Mouse (Mus musculus): Measurements from ENCODE around the gene Lrrc25.

Gene Lrrc25

DNA sequence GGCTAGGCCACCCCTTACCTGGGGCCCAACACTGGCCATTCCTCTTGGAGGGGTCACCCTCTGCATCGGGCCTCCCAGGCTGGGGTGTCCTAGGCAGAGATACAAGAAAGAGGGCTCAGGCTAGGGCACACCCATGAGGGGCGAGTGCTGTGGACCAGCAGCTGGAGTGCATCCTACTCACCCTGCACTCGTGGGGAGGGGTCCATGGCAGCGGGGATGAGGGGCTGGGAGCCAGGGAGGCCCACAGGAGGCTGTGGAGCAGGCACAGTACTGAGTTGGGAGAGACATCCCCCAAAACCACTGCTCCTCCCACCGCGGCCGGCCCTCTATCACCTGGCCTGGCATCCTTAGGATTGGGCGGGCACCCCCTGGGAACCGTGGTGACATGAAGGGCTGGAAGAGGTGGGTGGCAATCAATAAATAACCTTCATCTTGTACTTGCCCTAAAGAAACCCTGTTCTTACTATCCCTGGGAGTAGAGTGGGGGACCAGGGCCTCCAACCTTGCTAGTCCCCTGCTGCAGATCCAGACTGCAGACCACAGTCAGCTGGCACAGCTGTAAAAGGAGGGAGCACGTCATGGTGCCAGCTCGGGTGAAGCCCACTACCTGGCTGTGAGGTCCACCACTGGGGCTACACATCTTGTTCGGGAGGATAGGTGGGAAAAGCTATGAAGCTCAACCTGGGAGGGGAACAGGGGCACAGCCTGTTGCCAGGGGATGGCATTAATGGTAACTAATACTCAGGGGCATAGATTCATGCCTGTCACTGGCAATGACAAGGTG is 16.3 kb upstream of the Lrrc25 start:
- ATAC-seq (ENCODE audit: low TSS enrichment): no peak

DNA sequence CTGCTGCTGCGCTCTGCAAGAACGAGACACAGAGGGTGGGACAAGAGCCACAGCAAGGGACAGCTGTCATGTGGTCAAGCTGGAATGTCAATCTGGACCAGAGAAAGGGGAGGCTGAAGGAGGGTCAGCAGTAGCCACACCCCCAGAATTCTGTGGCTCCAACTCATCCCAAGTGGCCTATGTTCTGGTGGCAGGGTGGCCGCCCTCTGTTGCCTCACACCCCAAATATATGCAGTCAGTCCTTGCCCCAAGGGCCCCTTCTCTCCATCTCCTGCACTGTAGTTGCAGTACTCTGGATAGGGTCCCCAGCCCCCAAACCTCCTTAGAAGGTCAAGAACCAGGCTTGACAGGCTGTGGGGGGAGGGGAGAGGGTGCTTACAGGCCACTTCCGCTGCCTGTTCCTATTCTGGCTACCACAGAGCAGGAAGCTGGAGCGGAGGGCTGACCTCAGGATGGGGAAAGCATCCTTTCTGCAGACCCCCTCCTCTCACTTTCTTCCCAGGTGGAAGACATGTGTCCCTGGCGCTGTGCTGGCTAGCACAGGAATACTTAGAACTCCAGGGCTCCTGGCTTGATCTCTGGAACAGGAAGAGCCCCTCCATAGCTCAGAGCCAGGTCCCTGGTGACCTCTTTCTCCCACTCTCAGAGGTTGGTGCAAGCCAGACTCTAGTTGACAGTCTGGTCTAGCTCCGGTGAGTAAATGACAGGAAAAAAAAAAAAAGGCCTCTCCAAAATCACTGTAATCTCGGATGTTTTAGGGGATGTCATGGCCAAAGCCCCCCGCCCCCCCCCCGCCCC is 15.3 kb upstream of the Lrrc25 start:
- no peak for ATAC-seq (ENCODE audit: low TSS enrichment)

DNA sequence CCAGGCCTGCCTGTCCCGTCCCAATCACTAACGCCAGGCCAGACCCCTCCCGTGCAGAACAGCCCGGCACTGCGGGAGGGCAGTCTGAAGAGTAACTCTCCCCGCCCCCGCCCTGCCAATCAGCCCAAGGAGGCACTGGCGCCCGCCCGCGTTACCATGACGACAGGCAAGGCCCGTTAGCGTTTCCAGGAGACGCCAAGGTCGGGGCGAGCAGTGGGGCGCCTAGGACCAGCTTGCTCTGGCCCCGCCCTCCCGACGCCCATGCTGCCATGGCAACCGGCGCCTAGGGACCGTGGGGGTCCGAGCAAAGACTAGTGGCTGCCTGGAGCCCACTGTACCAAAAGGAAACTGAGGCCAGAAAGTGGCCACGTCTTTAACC is 14.7 kb upstream of the Lrrc25 start:
- ATAC-seq (ENCODE audit: low TSS enrichment): peak; percentile 42

DNA sequence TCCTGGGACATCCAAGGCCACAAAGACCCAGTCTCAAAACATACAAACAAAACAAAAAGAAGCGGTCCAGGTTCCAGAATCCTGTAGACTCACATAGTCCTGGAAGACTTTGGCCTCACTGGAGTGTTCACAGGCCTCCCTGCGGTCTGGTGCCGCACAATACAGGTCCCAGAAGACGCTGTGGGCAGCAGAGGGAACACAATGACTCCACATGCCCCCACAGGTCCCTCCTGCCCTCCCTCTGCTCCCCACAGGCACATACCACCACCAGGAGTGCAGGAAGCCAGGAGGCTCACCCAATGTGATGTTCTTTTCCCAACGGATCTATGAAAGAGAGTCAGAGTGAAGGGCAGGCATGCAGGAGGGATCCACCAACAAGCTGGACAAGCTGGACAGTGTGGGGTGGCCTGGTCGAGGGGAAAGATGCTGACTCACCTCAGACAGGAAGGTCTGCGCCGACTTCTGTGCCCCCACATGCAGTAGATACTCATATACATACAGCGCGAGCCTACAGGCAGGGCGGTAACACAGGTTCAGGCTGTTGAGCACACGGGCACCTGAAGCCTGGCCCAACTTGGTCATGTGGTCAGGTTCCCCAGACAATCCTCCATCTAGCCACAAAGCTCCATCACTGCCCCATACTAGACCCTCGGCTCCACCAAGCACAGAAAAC is 13.7 kb upstream of the Lrrc25 start:
- ATAC-seq (ENCODE audit: low TSS enrichment): no peak

DNA sequence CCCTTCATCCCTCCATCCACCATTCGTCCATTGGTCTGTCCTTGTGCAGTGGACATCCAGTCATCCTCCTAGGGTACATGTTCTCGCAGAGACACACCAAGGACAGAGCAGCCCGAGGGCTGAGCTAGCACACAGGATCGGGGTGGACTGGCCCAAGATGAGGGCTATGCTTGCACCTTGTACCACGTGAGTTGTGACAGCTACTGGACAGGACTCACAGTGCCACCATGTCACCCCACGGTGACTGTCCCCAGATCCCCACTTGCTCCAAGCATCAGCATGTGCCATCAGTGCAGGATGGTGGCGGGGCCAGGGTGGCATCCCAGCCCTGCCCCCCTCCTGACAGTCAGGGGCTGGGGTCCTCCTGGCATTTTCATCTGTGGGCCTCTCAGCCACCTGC is 11.4 kb upstream of the Lrrc25 start:
- no peak for ATAC-seq (ENCODE audit: low TSS enrichment)

DNA sequence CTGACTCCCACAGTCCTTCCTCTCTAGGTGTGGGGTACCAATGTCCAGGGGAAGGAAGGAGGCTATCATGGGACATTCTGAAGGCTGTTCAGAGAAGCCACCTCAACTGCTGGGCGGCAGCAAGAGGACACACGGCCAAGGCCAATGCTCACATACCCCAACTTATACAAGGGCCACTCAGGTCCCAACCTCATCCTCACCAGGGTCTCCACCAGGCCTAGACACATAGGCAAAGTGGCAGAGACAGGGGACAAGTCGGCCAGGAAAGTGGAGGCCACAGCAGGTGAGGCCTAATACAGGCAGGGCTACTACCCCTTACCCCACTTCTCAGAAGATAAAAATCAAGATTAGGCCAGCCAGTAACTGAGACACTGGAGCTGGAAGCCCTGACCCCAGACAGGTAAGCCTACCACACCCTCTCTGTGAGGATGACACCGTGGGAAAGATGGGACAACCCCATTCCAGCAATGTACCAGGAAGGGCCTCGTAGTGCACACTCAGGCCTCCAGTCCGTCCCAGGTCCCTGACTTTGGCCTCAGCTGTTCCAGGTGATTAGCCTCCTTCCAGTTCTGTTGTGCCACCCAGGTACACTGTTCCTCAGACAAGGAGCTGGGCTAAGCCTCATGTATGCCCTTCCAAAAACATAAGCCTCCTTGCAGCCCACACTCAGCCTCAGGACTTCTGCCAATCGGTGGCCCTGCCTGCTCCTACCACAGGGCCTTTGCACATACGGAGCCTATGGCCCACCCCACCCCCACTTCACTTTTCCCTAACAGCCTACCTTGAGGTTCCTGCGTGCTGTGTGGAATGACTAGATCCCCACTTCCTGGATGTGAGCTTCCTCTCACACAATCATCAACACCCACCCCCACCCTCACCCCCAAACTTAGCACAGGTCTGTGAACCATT is 9.8 kb upstream of the Lrrc25 start:
- no peak for ATAC-seq (ENCODE audit: low TSS enrichment)

DNA sequence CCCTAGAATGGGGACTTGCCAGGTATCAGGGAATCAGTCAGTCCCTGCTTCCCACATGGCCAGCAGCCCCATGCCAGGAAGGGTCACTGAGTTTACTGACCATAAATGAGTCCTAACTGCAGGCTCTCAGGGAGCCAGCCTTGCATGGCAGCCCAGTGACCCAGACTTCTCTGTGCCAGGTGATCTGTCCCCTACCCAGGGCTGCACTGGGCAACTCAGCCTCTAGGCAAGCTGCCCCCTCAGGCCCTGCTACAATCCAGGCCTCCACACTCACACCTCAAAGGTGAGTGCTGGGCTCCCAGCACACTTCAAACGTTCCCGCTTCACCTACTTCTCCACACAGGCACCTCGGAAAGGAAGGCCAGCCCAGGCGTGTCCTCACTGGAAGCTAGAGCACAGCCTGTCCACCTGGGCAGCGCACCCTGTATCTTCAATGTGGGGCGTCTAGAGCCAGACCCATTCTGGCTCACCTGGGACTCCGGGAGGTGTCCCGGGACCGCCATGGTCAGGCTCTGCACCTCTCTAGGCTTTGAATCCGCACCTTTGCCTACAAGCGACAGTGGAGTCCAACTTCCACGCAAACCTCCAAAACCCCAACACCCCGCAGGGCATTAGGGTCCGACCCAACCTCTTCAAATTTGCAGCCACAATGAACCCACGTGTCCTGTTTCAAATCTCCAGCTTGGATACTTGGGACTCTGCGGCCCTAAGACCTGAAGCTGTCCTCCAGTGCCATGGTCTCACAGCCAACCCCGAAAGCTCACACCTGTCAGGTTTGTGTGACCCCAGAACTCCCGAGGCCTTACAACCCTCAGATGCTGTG is 9.0 kb upstream of the Lrrc25 start:
- ATAC-seq (ENCODE audit: low TSS enrichment): no peak

DNA sequence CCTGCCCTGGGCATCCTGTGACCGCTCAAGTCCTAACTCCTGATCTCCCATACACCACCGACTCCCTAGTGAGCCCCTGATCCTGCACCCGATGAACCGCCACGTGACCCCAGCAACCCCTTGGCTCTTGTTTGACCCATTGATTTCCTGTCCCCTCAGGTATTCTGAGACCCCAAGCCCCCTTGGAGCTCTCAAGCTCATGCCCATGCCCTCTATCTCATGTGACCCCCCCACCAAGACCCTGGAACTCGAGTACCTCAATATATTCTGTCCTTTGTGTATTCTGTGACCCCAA is 8.4 kb upstream of the Lrrc25 start:
- ATAC-seq (ENCODE audit: low TSS enrichment): no peak

DNA sequence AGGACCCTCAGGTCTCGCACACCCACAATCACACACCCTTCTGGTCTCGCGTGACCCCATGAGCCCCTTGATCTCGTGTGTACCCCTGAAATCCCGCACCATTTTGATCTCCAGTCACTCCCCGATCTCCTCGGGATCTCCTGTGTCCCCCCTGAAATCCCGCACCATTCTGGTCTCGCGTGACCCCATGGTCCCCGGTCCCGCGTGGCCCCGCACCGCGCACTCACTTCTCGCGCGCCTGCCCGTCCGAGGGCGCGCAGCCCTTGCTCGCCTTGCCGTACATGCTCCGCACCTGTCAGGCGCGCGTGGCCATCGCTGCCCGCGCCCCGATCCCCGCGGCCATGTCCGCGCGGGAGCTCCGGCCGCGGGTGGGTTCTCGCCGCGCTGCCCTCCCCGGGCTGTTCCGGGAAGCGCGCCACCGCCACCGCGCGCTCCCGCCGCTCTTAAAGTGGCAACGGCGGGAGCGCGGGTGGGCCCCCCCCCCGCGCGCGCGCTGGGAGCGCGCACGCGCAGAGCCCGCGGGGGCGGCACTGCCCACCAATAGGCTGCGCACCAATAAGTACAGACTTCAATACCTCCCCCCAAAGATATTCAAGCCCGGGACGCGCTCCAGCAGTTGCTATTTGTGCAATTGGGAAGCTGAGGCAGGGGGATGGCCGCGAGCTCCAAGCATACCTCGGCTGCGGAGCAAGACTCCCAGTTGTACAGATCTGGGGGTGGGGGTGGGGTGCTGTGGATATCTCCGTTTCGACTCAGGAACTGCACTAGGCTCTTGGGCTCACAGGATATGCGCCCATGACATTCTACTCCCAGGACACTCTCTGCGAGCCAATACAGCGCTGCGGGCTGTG is 7.8 kb upstream of the Lrrc25 start:
- no peak for ATAC-seq (ENCODE audit: low TSS enrichment)

DNA sequence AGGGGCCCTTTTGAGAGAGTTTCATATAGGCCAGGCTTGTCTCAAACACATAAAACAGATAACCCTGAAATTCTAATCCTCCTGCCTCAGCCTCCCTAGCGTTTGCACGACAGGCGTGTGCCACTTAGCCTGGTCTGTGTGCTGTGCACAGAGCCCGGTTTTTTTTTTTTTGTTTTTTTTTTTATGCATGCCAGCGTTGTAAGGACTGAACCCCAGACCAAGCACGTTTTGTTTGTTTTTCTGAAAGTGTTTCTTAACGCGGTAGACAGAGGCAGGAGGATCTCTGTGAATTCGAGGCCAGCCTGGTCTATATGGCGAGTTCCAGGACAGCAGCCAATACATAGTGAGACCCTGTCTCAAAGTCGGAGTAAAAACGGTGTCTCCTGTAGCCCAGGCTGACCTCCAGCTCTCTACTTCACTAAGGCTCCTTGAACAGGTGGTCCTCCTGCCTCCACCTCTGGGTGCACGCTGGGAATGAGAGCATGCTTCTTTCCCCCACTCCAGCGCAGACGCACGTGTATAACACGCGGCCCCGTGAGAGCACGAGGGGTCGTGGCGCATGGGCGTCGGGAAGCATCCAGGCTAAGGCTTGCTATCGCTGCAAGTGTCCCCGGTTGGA is 7.1 kb upstream of the Lrrc25 start, which contains the start of gene Ssbp4:
Gene Ssbp4 (minus strand): TSS at position 124 of the 619 bp plus-strand sequence.
- no peak for ATAC-seq (ENCODE audit: low TSS enrichment)

DNA sequence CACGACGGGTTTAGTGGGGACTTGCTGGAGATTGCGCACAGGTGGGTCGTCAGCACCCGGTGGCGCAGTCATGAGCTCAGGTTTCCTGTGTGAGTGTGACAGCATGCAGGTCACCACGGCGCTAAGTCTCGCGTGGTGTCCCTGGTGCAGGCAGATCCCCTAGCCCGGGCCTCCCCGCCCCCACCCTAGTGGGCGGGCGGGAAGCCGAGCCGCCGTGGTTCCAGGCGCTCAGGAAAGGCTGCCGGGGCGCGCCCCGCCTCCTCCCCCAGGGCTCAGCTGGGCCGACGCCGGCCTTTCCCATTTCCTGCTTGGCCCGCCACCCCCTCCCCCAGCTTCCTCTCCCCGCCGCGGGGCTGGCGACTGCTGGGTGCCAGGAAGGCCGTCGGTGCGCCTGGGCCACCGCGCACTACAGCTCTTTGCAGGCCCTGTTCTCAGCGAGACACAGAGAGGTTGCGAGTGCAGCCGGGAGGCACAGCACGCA is 6.5 kb upstream of the Lrrc25 start:
- peak; percentile 2; the same call in 1 of the 2 replicates for ATAC-seq (ENCODE audit: low TSS enrichment)

DNA sequence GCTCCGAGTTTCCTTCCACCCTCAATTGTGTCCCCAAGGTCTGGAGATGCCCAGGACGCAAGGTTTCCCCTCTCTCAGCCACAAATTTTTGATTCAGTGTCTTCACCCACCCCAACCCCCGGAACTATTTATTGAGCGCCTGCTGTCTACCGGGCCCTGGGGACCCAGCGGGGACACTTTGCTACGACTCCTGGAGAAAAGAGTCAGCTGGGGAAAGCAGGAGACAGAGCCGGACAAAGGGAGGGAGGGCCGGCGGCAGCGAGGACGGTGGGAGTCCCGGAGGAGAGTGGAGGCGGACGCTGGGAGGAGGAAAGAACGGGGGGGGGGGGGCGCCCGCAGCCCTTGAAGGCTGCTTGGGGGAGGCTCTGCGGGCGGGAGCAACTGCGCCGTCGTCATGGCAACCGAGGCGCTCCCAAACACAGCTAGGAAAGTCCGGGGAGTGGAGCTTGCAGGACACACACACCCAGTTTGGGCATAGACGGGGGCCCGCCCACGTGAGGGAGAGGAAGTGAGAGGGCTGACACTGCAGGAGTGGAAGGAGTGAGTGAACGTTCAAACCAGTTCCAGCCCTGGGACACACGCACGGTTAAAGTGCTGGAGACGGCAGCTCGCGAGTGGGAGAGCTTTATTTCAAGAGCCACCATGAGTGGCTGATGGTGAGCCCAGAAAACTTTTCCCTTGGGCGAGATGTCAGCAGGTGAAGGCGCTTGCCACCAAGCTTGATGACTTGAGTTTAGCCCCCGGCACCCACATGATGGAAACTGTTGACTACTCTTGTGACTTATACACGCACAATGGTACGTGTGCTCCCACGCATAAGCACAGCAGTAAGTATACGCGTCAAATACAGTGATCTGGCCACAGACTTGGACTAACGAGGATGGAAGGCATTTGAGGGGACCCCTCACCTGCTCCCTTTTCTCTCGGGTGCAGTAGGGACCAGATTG is 5.8 kb upstream of the Lrrc25 start:
- peak; percentile 60 for ATAC-seq (ENCODE audit: low TSS enrichment)

DNA sequence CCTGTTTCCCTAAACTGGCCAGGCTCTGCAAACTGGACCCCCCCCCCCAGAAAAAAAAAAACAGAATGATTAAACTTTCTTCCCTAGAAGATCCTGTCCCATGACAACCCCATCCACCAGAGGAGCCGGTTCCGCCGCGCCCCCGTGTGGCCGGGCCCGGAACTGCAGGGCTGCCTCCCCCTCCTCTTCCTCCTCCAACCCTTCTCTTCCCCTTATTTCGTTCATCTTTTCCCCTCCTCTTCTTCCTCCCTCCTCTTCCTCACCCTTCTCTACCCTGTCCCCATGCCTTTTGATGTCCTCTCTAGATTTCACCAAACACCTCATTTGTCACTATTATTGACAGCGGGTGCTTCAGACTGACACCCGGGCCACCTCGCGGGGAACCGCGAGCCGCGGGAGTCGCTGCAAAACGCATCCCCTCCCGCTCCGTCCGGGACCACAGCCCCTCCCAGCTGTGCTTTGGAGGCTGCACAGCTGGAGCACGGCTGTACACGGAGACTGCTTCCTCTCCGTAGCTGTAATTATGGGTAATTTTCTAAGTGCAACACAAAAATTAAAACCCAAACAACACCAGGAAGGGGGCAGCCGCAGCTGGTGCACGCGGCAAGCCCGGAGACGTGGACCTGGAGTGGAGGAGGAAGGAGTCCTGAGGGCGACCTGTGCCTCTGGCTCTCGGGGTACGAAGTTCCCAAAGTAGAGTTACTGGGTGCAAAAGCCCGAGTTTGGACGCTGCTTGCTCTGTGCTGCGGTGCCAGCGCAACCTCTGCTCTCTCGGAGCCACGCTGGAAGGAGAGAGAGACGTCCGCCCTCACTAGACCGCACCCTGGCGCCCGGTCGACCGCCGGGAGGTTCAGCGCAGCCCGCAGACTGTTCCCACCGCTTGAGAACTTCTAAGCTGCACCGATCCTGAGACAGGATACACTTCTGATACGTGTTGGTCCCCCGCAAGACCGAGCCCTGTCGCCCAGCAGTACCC is 4.9 kb upstream of the Lrrc25 start:
- ATAC-seq (ENCODE audit: low TSS enrichment): 0 out of 2 replicates have a peak, but pooled peaks have one; percentile 2

DNA sequence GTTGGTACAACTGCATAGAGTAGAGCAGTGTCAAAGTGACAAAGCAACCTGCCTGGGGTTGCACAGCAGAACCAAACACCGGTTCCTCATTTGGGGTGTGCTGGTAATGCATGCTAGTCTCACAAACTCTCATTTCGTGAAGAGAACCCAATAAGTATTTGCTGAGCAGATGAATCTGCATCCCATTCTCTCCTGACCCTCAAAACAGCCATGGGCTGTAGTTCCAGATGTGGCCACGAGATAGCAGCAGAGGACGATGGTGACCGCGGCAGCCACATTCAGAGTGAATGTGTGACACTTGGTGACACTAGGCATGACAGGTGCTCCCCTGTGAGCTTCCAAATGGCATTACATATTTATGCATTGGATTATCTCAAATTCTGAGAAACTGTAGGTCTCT is 4.1 kb upstream of the Lrrc25 start:
- 0 out of 2 replicates have a peak, but pooled peaks have one; percentile 9 for ATAC-seq (ENCODE audit: low TSS enrichment)

DNA sequence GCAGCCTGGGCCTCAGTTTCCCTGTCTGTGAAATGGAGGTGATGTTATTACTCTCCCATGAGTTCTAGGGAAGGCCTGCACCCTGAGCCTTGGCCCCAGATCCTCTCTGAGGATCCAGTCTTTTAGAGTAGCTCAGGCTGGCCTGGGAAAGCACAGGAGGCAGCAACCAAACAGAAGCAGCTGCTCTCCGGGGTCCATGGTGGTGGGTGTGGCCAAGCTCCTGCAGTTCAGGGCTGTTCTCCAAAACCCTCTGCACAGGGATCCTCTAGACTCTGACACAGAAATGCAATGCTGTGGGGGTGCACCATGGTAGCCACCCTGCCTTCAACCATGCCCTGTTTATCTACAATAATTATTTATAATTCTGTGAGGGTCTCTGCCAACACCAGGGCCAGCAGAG is 2.2 kb upstream of the Lrrc25 start:
- no peak for ATAC-seq (ENCODE audit: low TSS enrichment)

DNA sequence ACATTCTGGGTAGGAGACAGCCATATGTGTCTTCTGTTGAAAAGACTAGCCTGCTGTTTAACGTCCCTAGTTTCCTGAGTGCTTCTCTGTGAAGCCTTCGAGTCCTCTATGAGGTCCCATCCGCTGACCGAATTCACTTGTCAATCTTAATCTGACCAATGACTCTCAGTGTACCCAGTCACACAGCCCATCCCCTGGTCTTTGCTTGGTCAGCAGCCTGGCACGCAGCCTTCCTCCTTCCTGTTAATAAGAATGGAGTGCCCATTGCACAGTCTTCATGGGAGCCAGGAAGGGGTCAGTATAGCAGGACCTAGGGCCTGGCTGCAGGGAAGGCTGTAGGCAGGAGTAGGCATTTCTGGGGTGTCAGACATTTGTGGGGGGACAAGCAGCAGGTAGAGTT is 1.5 kb upstream of the Lrrc25 start:
- no peak for ATAC-seq (ENCODE audit: low TSS enrichment)

DNA sequence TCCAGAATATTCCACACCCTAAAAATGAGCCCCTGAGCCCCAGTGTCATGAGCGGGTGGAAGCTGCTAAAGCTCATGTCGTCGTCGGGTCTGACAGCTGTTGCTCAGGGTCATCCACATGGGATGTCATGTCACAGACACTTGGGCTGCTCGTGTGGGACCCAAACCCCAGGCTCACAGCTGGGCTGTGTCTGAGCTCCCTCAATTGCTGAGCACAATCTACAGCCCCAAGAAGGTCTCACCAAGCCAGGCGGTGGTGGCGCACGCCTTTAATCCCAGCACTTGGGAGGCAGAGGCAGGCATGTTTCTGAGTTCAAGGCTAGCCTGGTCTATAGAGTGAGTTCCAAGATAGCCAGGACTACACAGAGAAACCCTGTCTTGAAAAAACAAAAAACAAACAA is 674 bp upstream of the Lrrc25 start:
- ATAC-seq (ENCODE audit: low TSS enrichment): no peak

Data from frontal cortex, adult (tissue).